In the genomic region with DNA sequence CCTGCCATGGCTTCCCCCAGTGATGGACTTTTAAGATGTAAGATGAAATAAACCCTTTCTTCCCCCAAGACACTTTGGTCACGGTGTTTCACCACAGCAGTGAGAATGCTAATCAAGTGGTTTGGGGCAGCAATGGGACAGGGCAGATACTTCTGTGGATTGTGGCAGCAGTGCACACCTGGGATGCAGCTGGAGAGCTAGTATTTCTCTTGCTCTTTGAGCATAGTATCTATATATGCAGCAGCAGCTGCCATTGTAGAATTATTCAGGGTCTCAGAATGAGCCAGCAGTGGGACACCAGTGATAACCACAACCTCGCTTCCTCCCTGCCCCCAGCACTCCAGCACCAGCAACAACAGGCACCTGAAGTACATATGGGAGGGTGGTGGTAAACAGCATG, we compare ENCODE assay signal across 15 mouse cellular contexts.
"Had no signal": no experiment of that assay in that cellular context is flagged by ENCODE, and none has a peak within 500 bp of the region (broad histone marks: within the 10 kb centered on the region; RNA-seq: fewer than 3 reads in every experiment).

No protein-coding gene starts in this region.

- H3K4me1 ChIP-seq: neural tube, embryonic 15.5 days; stomach, embryonic 15.5 days had no signal

- H3K4me2 ChIP-seq: neural tube, embryonic 15.5 days; stomach, embryonic 15.5 days had no signal

- DNase-seq: retina, postnatal 1 day; right cerebral cortex, adult 18-20 months; right cerebral cortex, postnatal 14 days; right cerebral cortex, postnatal 25 days; right cerebral cortex, postnatal 4 days; spleen, adult 18-20 months; thymus, adult 18-20 months; thymus, adult 2 months; thymus, postnatal 14 days; thymus, postnatal 25 days; thymus, postnatal 36 days; thymus, postnatal 4 days had no signal

- H3K27ac ChIP-seq: neural tube, embryonic 15.5 days; stomach, embryonic 15.5 days; stomach, postnatal 0 days had no signal

- H3K9me3 ChIP-seq: neural tube, embryonic 15.5 days; stomach, embryonic 15.5 days had no signal

- H3K27me3 ChIP-seq: neural tube, embryonic 15.5 days; stomach, embryonic 15.5 days had no signal

- H3K36me3 ChIP-seq: neural tube, embryonic 15.5 days; stomach, embryonic 15.5 days had no signal

- H3K4me3 ChIP-seq: neural tube, embryonic 15.5 days; stomach, embryonic 15.5 days had no signal

- H3K9ac ChIP-seq: neural tube, embryonic 15.5 days; stomach, embryonic 15.5 days had no signal
